Mouse (Mus musculus) right cerebral cortex, postnatal 4 days (tissue): ENCODE results near the gene Arid2.
"Not testable (repeated sequence)": the region's sequence is repeated elsewhere in the genome, so short reads cannot be mapped to it uniquely, and the experiment has no call there.

ENCODE experiments used
- DNase-seq: peaks from one replicate; pipeline ENCODE4 v3.0.0-alpha.2; 2022

Arid2 gene

GRCm38 (mm10) chr15:96441480-96441879, 154.2 kb downstream of the Arid2 start:
- not testable (repeated sequence) for DNase-seq

- DNase-seq, result no peak
Measured at GRCm38 (mm10) chr15:96446785-96447184, 159.5 kb downstream of the Arid2 start.

- DNase-seq, result no peak
Measured at GRCm38 (mm10) chr15:96448656-96449299, 161.5 kb downstream of the Arid2 start.

GRCm38 (mm10) chr15:96453346-96453745, 166.0 kb downstream of the Arid2 start:
- no peak for DNase-seq
